ENCODE assay signal across 8 mouse cellular contexts in the genomic region with DNA sequence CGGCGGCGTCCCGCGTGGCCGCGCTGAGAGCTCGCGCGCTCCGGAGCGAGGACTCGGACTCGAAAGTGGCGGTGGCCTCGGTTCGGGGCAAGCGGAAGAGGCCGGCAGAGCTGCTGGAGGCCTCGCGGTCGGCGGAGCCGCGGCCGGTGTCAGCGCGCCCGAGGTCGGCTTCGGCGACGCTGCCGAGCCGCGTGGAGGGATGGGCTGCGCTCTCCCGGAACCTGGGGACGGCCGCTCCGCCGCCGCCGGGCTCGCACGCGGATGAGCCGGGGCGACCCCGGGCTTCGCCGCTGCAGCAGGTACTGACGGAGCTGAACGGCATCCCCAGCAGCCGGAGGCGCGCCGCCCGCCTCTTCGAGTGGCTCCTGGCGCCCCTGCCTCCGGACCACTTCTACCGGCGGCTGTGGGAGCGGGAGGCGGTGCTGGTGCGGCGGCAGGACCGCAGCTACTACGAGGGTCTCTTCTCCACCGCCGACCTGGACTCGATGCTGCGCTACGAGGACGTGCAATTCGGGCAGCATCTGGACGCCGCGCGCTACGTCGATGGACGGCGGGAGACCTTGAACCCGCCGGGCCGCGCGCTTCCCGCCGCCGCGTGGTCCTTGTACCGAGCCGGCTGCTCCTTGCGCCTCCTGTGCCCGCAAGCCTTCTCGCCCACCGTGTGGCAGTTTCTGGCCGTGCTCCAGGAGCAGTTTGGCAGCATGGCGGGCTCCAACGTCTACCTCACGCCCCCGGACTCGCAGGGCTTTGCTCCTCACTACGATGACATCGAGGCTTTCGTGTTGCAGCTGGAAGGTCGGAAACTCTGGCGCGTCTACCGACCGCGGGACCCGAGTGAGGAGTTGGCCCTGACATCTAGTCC. TPM values are rescaled to one million over a fixed set of nuclear protein-coding genes. Genes with fewer than 3 reads are reported as not detected.
A peak's percentile ranks its signal among the peaks of the same experiment; 100 is the strongest.
DNase-seq lines count a peak whose midpoint lies in the region; ATAC-seq lines count a peak whose summit lies in the region.

No protein-coding gene starts in this region.

- peak overlapping the region; percentile 85 for H3K4me3 ChIP-seq in erythroblast, embryonic 14.5 days (replicated peaks)

- H3K9me3 ChIP-seq in erythroblast, embryonic 14.5 days (ENCODE audit: control insufficient read depth, low read length): no peaks in the 10 kb centered on the region

- peaks cover 20% of the 10 kb centered on the region for H3K36me3 ChIP-seq in erythroblast, embryonic 14.5 days (ENCODE audit: control insufficient read depth)

- H3K4me1 ChIP-seq in erythroblast, embryonic 14.5 days (ENCODE audit: control insufficient read depth): peaks cover 63% of the 10 kb centered on the region

- ATAC-seq in megakaryocyte progenitor cell, adult 5-6 weeks (replicated peaks; ENCODE audit: poor library complexity): peak; percentile 16

- peak; percentile 16 for DNase-seq in gastrocnemius, adult 18-20 months (ENCODE audit: low spot score)
- DNase-seq in gastrocnemius, adult 8-10 months (ENCODE audit: low spot score in 2 of 2): no peak
- DNase-seq in brain, adult 2 months (ENCODE audit: low read depth, low spot score): peak; percentile 63
- DNase-seq in heart, postnatal 4 days: peak; percentile 56
- DNase-seq in layer of hippocampus, postnatal 36 days: peak; percentile 44 to 55
- DNase-seq in right cerebral cortex, postnatal 10 days (ENCODE audit: low spot score in 2 of 2): peak; percentile 78

- H3K27me3 ChIP-seq in erythroblast, embryonic 14.5 days (ENCODE audit: control insufficient read depth): 0 out of 2 replicates have a peak, but pooled peaks cover 3% of the 10 kb centered on the region

RNA-seq across cellular contexts. Expression of a gene that starts 0.7 kb away (rescaled TPM):
- total RNA-seq in gastrocnemius, adult 18-20 months (2021): 1 to 10 TPM; 3.1 to 3.7 TPM
- total RNA-seq in gastrocnemius, adult 8-10 months (2022): 1 to 10 TPM; 2.8 to 4.0 (median 3.3) TPM
- polyA plus RNA-seq in erythroblast, embryonic 14.5 days (2012): 0.49 and 0.98 TPM in 2 replicates
- total RNA-seq in heart, postnatal 4 days (2021): 10 to 100 TPM; 10.6 to 10.8 TPM
- 10 to 100 TPM; 14.4 to 15.3 TPM for total RNA-seq in layer of hippocampus, postnatal 36 days (2021)
- 13.5 and 14.6 TPM in 2 replicates for total RNA-seq in megakaryocyte progenitor cell, adult 5-6 weeks (2015)
- total RNA-seq in megakaryocyte progenitor cell, adult 5-6 weeks (2017): 16.7 and 17.7 TPM in 2 replicates

RNA-seq across cellular contexts. Expression of a gene that starts 29.3 kb away (rescaled TPM):
- total RNA-seq in gastrocnemius, adult 18-20 months (2021): 10 to 100 TPM; 16.3 to 19.4 TPM
- total RNA-seq in gastrocnemius, adult 8-10 months (2022): 10 to 100 TPM; 14.0 to 18.2 (median 16.4) TPM
- 0.85 and 0.86 TPM in 2 replicates for polyA plus RNA-seq in erythroblast, embryonic 14.5 days (2012)
- total RNA-seq in heart, postnatal 4 days (2021): 10 to 100 TPM; 34.5 to 37.1 TPM
- 10 to 100 TPM; 34.5 to 42.3 TPM for total RNA-seq in layer of hippocampus, postnatal 36 days (2021)
- total RNA-seq in megakaryocyte progenitor cell, adult 5-6 weeks (2015): 15.9 and 19.3 TPM in 2 replicates
- total RNA-seq in megakaryocyte progenitor cell, adult 5-6 weeks (2017): 12.6 and 26.8 TPM in 2 replicates

RNA-seq across cellular contexts. Expression of a gene that starts 33.6 kb away (rescaled TPM):
- total RNA-seq in gastrocnemius, adult 18-20 months (2021): not detected
- not detected for total RNA-seq in gastrocnemius, adult 8-10 months (2022)
- polyA plus RNA-seq in erythroblast, embryonic 14.5 days (2012): not detected in 2 replicates
- total RNA-seq in heart, postnatal 4 days (2021): under 1 TPM in 1 of 2 experiments, not detected in 1; 0.09 TPM
- not detected for total RNA-seq in layer of hippocampus, postnatal 36 days (2021)
- not detected in 2 replicates for total RNA-seq in megakaryocyte progenitor cell, adult 5-6 weeks (2015)
- total RNA-seq in megakaryocyte progenitor cell, adult 5-6 weeks (2017): not detected in 2 replicates

RNA-seq across cellular contexts. Expression of a gene that starts 36.6 kb away (rescaled TPM):
- total RNA-seq in gastrocnemius, adult 18-20 months (2021): 10 to 100 TPM; 17.0 to 23.3 TPM
- total RNA-seq in gastrocnemius, adult 8-10 months (2022): 10 to 100 TPM; 14.9 to 20.7 (median 17.2) TPM
- polyA plus RNA-seq in erythroblast, embryonic 14.5 days (2012): 0.05 TPM in 1 of 2 replicates, not detected in the other
- total RNA-seq in heart, postnatal 4 days (2021): 100 to 1,000 TPM; 204 to 209 TPM
- total RNA-seq in layer of hippocampus, postnatal 36 days (2021): 10 to 100 TPM; 14.9 to 16.4 TPM
- total RNA-seq in megakaryocyte progenitor cell, adult 5-6 weeks (2015): 12.1 and 13.3 TPM in 2 replicates
- total RNA-seq in megakaryocyte progenitor cell, adult 5-6 weeks (2017): 9.4 and 12.7 TPM in 2 replicates

RNA-seq across cellular contexts. Expression of a gene that starts 58.2 kb away (rescaled TPM):
- total RNA-seq in gastrocnemius, adult 18-20 months (2021): 1 to 10 TPM; 3.1 to 3.3 TPM
- total RNA-seq in gastrocnemius, adult 8-10 months (2022): 1 to 10 TPM; 2.5 to 5.3 (median 3.4) TPM
- polyA plus RNA-seq in erythroblast, embryonic 14.5 days (2012): 0.01 and 0.05 TPM in 2 replicates
- 100 to 1,000 TPM; 161 to 177 TPM for total RNA-seq in heart, postnatal 4 days (2021)
- total RNA-seq in layer of hippocampus, postnatal 36 days (2021): 10 to 100 TPM; 23.1 to 25.4 TPM
- 10.8 and 14.6 TPM in 2 replicates for total RNA-seq in megakaryocyte progenitor cell, adult 5-6 weeks (2015)
- 11.8 and 13.6 TPM in 2 replicates for total RNA-seq in megakaryocyte progenitor cell, adult 5-6 weeks (2017)

Comparison
In these comparisons a context has a peak if more than half of its experiments do, and no peak if none do; other contexts are left out.
1. DNase-seq: peak in gastrocnemius, adult 18-20 months (single experiment), brain, adult 2 months (single experiment), heart, postnatal 4 days (single experiment), layer of hippocampus, postnatal 36 days (2 of 2) and right cerebral cortex, postnatal 10 days (2 of 2); none in gastrocnemius, adult 8-10 months (0 of 2).